Comparison of ENCODE assay signal across 22 mouse cellular contexts in the genomic region with DNA sequence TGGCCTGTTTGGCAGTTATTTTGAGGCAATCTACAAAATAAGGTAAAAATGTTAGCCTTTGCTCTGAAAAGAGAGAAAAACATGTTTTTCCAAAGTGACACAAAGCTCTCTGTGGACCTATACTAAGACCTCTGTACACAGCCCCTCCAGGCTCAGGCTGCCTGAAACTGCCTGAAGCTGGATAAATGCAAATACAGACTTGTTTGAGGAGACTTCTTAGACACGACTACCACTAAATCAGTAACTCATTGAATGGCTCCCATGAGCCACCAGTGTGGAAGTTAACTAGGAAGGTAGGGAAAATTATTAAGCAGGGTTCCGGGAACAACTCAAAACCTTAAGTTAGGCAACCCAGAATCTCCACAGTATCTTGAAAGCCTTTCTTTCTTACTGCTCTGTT. TPM values are rescaled to one million over a fixed set of nuclear protein-coding genes. Genes with fewer than 3 reads are reported as not detected.
DNase-seq lines count a peak whose midpoint lies in the region; ATAC-seq and TF ChIP-seq lines count a peak whose summit lies in the region.
"Had no signal": no experiment of that assay in that cellular context is flagged by ENCODE, and none has a peak within 500 bp of the region (broad histone marks: within the 10 kb centered on the region; RNA-seq: fewer than 3 reads in every experiment).

No protein-coding gene starts in this region.

- intact Hi-C loops in heart, postnatal 36 days (cut with DNase I) = no loop called here

- H3K4me2 ChIP-seq in lung, postnatal 0 days (replicated peaks; ENCODE audit: low read depth, low read length) = no peak overlapping the region
- H3K4me2 ChIP-seq in hindbrain, postnatal 0 days (ENCODE audit: low read depth, low read length) = no peak overlapping the region
- H3K4me2 ChIP-seq: embryonic facial prominence, embryonic 13.5 days; liver, embryonic 13.5 days; midbrain, embryonic 15.5 days; neural tube, embryonic 15.5 days had no signal

- no peaks in the 10 kb centered on the region for H3K4me1 ChIP-seq in lung, postnatal 0 days (ENCODE audit: insufficient read depth, low read depth, low read length)
- no peaks in the 10 kb centered on the region for H3K4me1 ChIP-seq in hindbrain, postnatal 0 days (ENCODE audit: insufficient read depth, low read length)
- H3K4me1 ChIP-seq: embryonic facial prominence, embryonic 13.5 days; heart, embryonic 10.5 days; limb, embryonic 10.5 days; midbrain, embryonic 15.5 days; neural tube, embryonic 15.5 days had no signal

- TF ChIP-seq EP300 in lung, postnatal 0 days (IDR thresholded peaks at IDR 0.05) = no peak

- H3K27me3 ChIP-seq in lung, postnatal 0 days (replicated peaks; ENCODE audit: insufficient read depth, low read length) = no peaks in the 10 kb centered on the region
- H3K27me3 ChIP-seq in hindbrain, postnatal 0 days (ENCODE audit: insufficient read depth, low read length) = no peaks in the 10 kb centered on the region
- H3K27me3 ChIP-seq: embryonic facial prominence, embryonic 13.5 days; liver, embryonic 13.5 days; midbrain, embryonic 15.5 days; neural tube, embryonic 15.5 days had no signal

- no peak overlapping the region for H3K9ac ChIP-seq in lung, postnatal 0 days (replicated peaks; ENCODE audit: low read depth)
- H3K9ac ChIP-seq in hindbrain, postnatal 0 days (replicated peaks; ENCODE audit: low read length) = no peak overlapping the region
- H3K9ac ChIP-seq: embryonic facial prominence, embryonic 13.5 days; liver, embryonic 13.5 days; midbrain, embryonic 15.5 days; neural tube, embryonic 15.5 days had no signal

- H3K36me3 ChIP-seq in lung, postnatal 0 days (ENCODE audit: insufficient read depth, low read length) = no peaks in the 10 kb centered on the region
- no peaks in the 10 kb centered on the region for H3K36me3 ChIP-seq in hindbrain, postnatal 0 days (ENCODE audit: insufficient read depth, low read length)
- H3K36me3 ChIP-seq: embryonic facial prominence, embryonic 13.5 days; heart, embryonic 10.5 days; limb, embryonic 10.5 days; liver, embryonic 13.5 days; midbrain, embryonic 15.5 days; neural tube, embryonic 15.5 days had no signal

- TF ChIP-seq CTCF in lung, postnatal 0 days (IDR thresholded peaks at IDR 0.05) = no peak
- no peak for TF ChIP-seq CTCF in hindbrain, postnatal 0 days (IDR thresholded peaks at IDR 0.05; ENCODE audit: low read depth)

- no peak overlapping the region for H3K4me3 ChIP-seq in lung, postnatal 0 days (ENCODE audit: low read depth, low read length)
- no peak overlapping the region for H3K4me3 ChIP-seq in hindbrain, postnatal 0 days (ENCODE audit: low read length)
- H3K4me3 ChIP-seq: embryonic facial prominence, embryonic 13.5 days; heart, embryonic 10.5 days; left cerebral cortex, adult 2 months; limb, embryonic 10.5 days; liver, embryonic 13.5 days; midbrain, embryonic 15.5 days; myocyte; neural tube, embryonic 15.5 days had no signal

- WGBS in lung, postnatal 0 days = 49% methylated on average over 2 of the region's 2 CpGs
- WGBS in hindbrain, postnatal 0 days = 78% methylated on average over 2 of the region's 2 CpGs

- H3K9me3 ChIP-seq in lung, postnatal 0 days (ENCODE audit: low read length) = no peaks in the 10 kb centered on the region
- no peaks in the 10 kb centered on the region for H3K9me3 ChIP-seq in hindbrain, postnatal 0 days (ENCODE audit: low read length)
- H3K9me3 ChIP-seq: embryonic facial prominence, embryonic 13.5 days; heart, embryonic 10.5 days; limb, embryonic 10.5 days; liver, embryonic 13.5 days; midbrain, embryonic 15.5 days; neural tube, embryonic 15.5 days had no signal

- 0 out of 2 replicates have a peak, but pooled peaks have one; percentile 37 for ATAC-seq in lung, postnatal 0 days
- no peak for ATAC-seq in hindbrain, postnatal 0 days
- ATAC-seq: forebrain, embryonic 16.5 days; inflammation-experienced regulatory T-cells, adult 6 months; midbrain, embryonic 15.5 days had no signal

- peak; percentile 5 for DNase-seq in lung, postnatal 0 days (ENCODE audit: low spot score)
- DNase-seq in lung, postnatal 10 days = no peak
- DNase-seq in kidney, adult 9 months = peak; percentile 57
- peak; percentile 23 to 36 for DNase-seq in kidney, postnatal 36 days
- DNase-seq in heart, postnatal 36 days = no peak
- DNase-seq in hindbrain, postnatal 0 days (ENCODE audit: low spot score) = no peak
- DNase-seq in spleen, adult 12 weeks (ENCODE audit: low spot score) = no peak
- DNase-seq: adrenal gland, postnatal 10 days; cerebellum, adult 9-11 months; layer of hippocampus, adult 9-11 months; liver, embryonic 13.5 days; lung, postnatal 36 days; right cerebral cortex, postnatal 25 days had no signal

- no peak overlapping the region for H3K27ac ChIP-seq in lung, postnatal 0 days (ENCODE audit: low read length)
- H3K27ac ChIP-seq in hindbrain, postnatal 0 days = no peak overlapping the region
- H3K27ac ChIP-seq: embryonic facial prominence, embryonic 13.5 days; heart, embryonic 10.5 days; left cerebral cortex, adult 2 months; limb, embryonic 10.5 days; liver, embryonic 13.5 days; midbrain, embryonic 15.5 days; neural tube, embryonic 15.5 days had no signal

RNA-seq across cellular contexts. Expression of gene Jade3, which starts 17.8 kb away (rescaled TPM):
- polyA plus RNA-seq in lung, postnatal 0 days (2015; fragmentation: Nextera tagmentation; extraction: Ambion mirVana) = 6.2 and 6.3 TPM in 2 replicates
- 1 to 10 TPM; 1.8 to 2.7 TPM for total RNA-seq in heart, postnatal 36 days (2021)
- total RNA-seq in hindbrain, postnatal 0 days (2014; rRNA removed) = 4.9 and 5.9 TPM in 2 replicates
- 2.3 and 2.6 TPM in 2 replicates for polyA plus RNA-seq in hindbrain, postnatal 0 days (2015; fragmentation: Nextera tagmentation; extraction: Ambion mirVana)

RNA-seq across cellular contexts. Expression of gene Rp2, which starts 43.4 kb away (rescaled TPM):
- polyA plus RNA-seq in lung, postnatal 0 days (2015; fragmentation: Nextera tagmentation; extraction: Ambion mirVana) = 11.7 and 13.8 TPM in 2 replicates
- 10 to 100 TPM; 10.9 to 11.4 TPM for total RNA-seq in heart, postnatal 36 days (2021)
- total RNA-seq in hindbrain, postnatal 0 days (2014; rRNA removed) = 12.5 and 12.8 TPM in 2 replicates
- polyA plus RNA-seq in hindbrain, postnatal 0 days (2015; fragmentation: Nextera tagmentation; extraction: Ambion mirVana) = 11.2 and 11.3 TPM in 2 replicates

Comparison
In these comparisons a context has a peak if more than half of its experiments do, and no peak if none do; other contexts are left out.
1. DNase-seq: peak in lung, postnatal 0 days (single experiment), kidney, adult 9 months (single experiment) and kidney, postnatal 36 days (2 of 2); none in lung, postnatal 10 days (single experiment), heart, postnatal 36 days (0 of 2), hindbrain, postnatal 0 days (single experiment) and spleen, adult 12 weeks (single experiment).